Mouse (Mus musculus) kidney, adult 2 months (tissue): ENCODE data around the gene Ankib1.

Experiments
- CTCF ChIP-seq: fragments of 200-500 bp; conservative IDR thresholded peaks from 2 replicates; pipeline ENCODE4 v1.5.1; 2011; ENCODE audit warnings: low read depth, mild to moderate bottlenecking, control low read depth, low read length, moderate library complexity, mixed read lengths; ENCODE audit not compliant: insufficient read depth, insufficient read length
- POLR2A ChIP-seq: fragments of 200-500 bp; IDR thresholded peaks from one replicate; pipeline ENCODE4 v1.6.1; 2011; ENCODE audit warnings: low read depth, low read length, control low read depth

GRCm38 (mm10) chr5:3834107-3834506 is 31.4 kb upstream of the Ankib1 start:
- no peak for TF ChIP-seq POLR2A
- TF ChIP-seq CTCF, result no peak
